Mouse (Mus musculus): ENCODE results near the gene Coa6. TPM values are rescaled to one million over a fixed set of nuclear protein-coding genes. Genes with fewer than 3 reads are reported as not detected.

The Coa6 gene
- total RNA-seq, 2 experiments from 2014 or later, result 31.5 to 34.7 TPM

- no peak for DNase-seq (ENCODE audit: low spot score in 2 of 2)
These were observed 39.4 kb downstream of the Coa6 start for GRCm38 (mm10) chr8:126461735-126462134.

DNA sequence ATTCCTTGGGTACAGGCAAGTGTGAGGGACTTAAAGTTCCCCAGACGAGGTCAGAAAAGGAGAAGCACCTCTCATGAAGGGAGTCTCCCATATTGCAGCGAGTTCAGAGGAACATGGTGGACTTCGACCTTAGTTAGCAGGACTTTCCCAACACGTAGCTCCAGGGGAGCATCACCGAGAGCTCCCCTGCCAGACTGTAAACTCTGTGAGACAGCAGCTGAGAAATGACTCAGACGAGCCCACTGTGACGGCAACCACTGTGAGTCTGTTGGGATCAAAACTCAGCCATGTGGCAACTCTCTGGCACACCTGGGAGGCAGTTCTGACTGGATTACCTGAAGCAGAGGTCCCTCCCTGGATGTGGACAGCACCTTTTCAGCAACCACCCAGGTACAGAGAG lies 41.8 kb downstream of the Coa6 start:
- no peak for DNase-seq (ENCODE audit: low spot score in 2 of 2)

GRCm38 (mm10) chr8:126473802-126474298 lies 51.5 kb downstream of the Coa6 start:
- DNase-seq (ENCODE audit: low spot score in 2 of 2), result no peak

GRCm38 (mm10) chr8:126474299-126475187 lies 52.2 kb downstream of the Coa6 start, which contains the start of gene Tarbp1:
TSS of gene Tarbp1 (minus strand) at chr8:126475065.
- peak; percentile 84 to 87 for DNase-seq (ENCODE audit: low spot score in 2 of 2)

Other genes starting within 250 kb of the Coa6 start
- 1 to 10 TPM; 2.9 to 3.4 TPM for gene Slc35f3, start 124.0 kb upstream of the Coa6 start, total RNA-seq (2021)
- 10 to 100 TPM; 11.0 to 11.2 TPM for gene Tarbp1, start 52.5 kb downstream of the Coa6 start, total RNA-seq (2021)
- gene Irf2bp2, start 171.5 kb downstream of the Coa6 start, total RNA-seq (2021), result 100 to 1,000 TPM; 115 to 119 TPM

Measured in adrenal gland, postnatal 4 days (tissue).